Mouse (Mus musculus) monocyte, adult 5-6 weeks (primary cell): ENCODE results near the gene Slc35c1. TPM values are rescaled to one million over a fixed set of nuclear protein-coding genes. Genes with fewer than 3 reads are reported as not detected.

Experiments
- ATAC-seq: fragments of 153-309, 156-312 bp; replicated peaks from 2 replicates; pipeline ENCODE4 v1.8.0; 2017; ENCODE audit warnings: mild to moderate bottlenecking; ENCODE audit not compliant: low TSS enrichment, insufficient number of reproducible peaks, severe bottlenecking, poor library complexity, low FRiP score
- total RNA-seq: library from RNA; stranded (forward); fragments of 200-1000, 200-491, 200-594 nt; gene quantifications from 3 replicates; pipeline ENCODE4 v1.2.3, GENCODE M21; 2017

Slc35c1 gene
- total RNA-seq, 1 experiment from 2014 or later = 15.1 TPM

- no peak for ATAC-seq
Measured at GRCm38 (mm10) chr2:92423156-92423555, 37.2 kb downstream of the Slc35c1 start.

- no peak; the same call in 1 of the 2 replicates for ATAC-seq
Measured at GRCm38 (mm10) chr2:92422388-92423135, 37.8 kb downstream of the Slc35c1 start.

- ATAC-seq = no peak
Measured at GRCm38 (mm10) chr2:92421723-92422387, 38.5 kb downstream of the Slc35c1 start.

- no peak for ATAC-seq
Measured at GRCm38 (mm10) chr2:92411705-92412104, 48.6 kb downstream of the Slc35c1 start.

- no peak for ATAC-seq
Measured at GRCm38 (mm10) chr2:92408309-92409045, 51.9 kb downstream of the Slc35c1 start.

- ATAC-seq = no peak
Measured at GRCm38 (mm10) chr2:92405687-92406086, 54.7 kb downstream of the Slc35c1 start.

- ATAC-seq = no peak
Measured at GRCm38 (mm10) chr2:92404737-92405136, 55.6 kb downstream of the Slc35c1 start.

- no peak for ATAC-seq
Measured at GRCm38 (mm10) chr2:92403776-92404319, 56.5 kb downstream of the Slc35c1 start.

Other genes with a start within 250 kb of the Slc35c1 start
- 17.0 to 22.6 TPM (median 20.1 TPM) in 3 replicates for gene Pex16, start 85.9 kb downstream of the Slc35c1 start, total RNA-seq
- not detected in 3 replicates for gene Large2, start 85.7 kb downstream of the Slc35c1 start, total RNA-seq
- gene 1700029I15Rik, start 78.0 kb downstream of the Slc35c1 start, total RNA-seq = 1.6 to 6.7 TPM (median 4.8 TPM) in 3 replicates
- gene Mapk8ip1, start 59.3 kb downstream of the Slc35c1 start, total RNA-seq = not detected in 3 replicates
- 4.2 to 10.6 TPM (median 7.3 TPM) in 3 replicates for gene Cry2, start 26.5 kb downstream of the Slc35c1 start, total RNA-seq
- 0.19 to 0.86 TPM (median 0.21 TPM) in 3 replicates for gene Chst1, start 139.2 kb upstream of the Slc35c1 start, total RNA-seq